Mouse (Mus musculus) hindbrain, embryonic 13.5 days (tissue): ENCODE data around the gene Zdhhc14. TPM values are rescaled to one million over a fixed set of nuclear protein-coding genes. Genes with fewer than 3 reads are reported as not detected.

Experiments
- ATAC-seq: fragments of 200-750 bp; cut with Nextera tagmentation; 2 replicates; pipeline ENCODE4 v1.8.0; 2017; ENCODE audit warnings: moderate TSS enrichment; ENCODE audit not compliant: low FRiP score
- H3K27ac ChIP-seq: fragments of 300-500 bp; sonication (generic); 2 replicates; pipeline ENCODE4 v1.5.1; 2015; ENCODE audit warnings: inconsistent platforms, mild to moderate bottlenecking, moderate library complexity
- H3K27me3 ChIP-seq: fragments of 300-500 bp; sonication (generic); 2 replicates; pipeline ENCODE4 v1.6.1; 2015; ENCODE audit warnings: mild to moderate bottlenecking, inconsistent platforms
- H3K36me3 ChIP-seq: fragments of 300-500 bp; sonication (generic); 2 replicates; pipeline ENCODE4 v1.6.1; 2015; ENCODE audit warnings: mild to moderate bottlenecking, inconsistent platforms
- H3K4me1 ChIP-seq: fragments of 300-500 bp; sonication (generic); replicated peaks from 2 replicates; pipeline ENCODE4 v1.6.1; 2015; ENCODE audit warnings: inconsistent platforms
- H3K4me2 ChIP-seq: fragments of 300-500 bp; sonication (generic); 2 replicates; pipeline ENCODE4 v1.6.1; 2015; ENCODE audit warnings: inconsistent platforms, mild to moderate bottlenecking, moderate library complexity
- H3K4me3 ChIP-seq: fragments of 300-500 bp; sonication (generic); 2 replicates; pipeline ENCODE4 v1.5.1; 2015; ENCODE audit warnings: mild to moderate bottlenecking, inconsistent platforms
- H3K9ac ChIP-seq: fragments of 300-500 bp; sonication (generic); 2 replicates; pipeline ENCODE4 v1.6.1; 2015; ENCODE audit warnings: mild to moderate bottlenecking, inconsistent platforms
- H3K9me3 ChIP-seq: fragments of 300-500 bp; sonication (generic); 2 replicates; pipeline ENCODE4 v1.6.1; 2016; ENCODE audit warnings: inconsistent platforms
- WGBS: fragments of 180-500 bp; shearing (Covaris S2); methylation state at CpG from one replicate; pipeline ENCODE4 v1.1.7; 2015; 5-methylcytosine and 5-hydroxymethylcytosine counted together
- polyA plus RNA-seq: library from polyadenylated mRNA; unstranded; fragments of >200 nt; fragmentation: Nextera tagmentation; extraction: Ambion mirVana; gene quantifications from 2 replicates; pipeline ENCODE4 v1.2.1, GENCODE M21; 2015

Gene Zdhhc14
- polyA plus RNA-seq, 1 experiment from 2014 or later, result 6.8 TPM

DNA sequence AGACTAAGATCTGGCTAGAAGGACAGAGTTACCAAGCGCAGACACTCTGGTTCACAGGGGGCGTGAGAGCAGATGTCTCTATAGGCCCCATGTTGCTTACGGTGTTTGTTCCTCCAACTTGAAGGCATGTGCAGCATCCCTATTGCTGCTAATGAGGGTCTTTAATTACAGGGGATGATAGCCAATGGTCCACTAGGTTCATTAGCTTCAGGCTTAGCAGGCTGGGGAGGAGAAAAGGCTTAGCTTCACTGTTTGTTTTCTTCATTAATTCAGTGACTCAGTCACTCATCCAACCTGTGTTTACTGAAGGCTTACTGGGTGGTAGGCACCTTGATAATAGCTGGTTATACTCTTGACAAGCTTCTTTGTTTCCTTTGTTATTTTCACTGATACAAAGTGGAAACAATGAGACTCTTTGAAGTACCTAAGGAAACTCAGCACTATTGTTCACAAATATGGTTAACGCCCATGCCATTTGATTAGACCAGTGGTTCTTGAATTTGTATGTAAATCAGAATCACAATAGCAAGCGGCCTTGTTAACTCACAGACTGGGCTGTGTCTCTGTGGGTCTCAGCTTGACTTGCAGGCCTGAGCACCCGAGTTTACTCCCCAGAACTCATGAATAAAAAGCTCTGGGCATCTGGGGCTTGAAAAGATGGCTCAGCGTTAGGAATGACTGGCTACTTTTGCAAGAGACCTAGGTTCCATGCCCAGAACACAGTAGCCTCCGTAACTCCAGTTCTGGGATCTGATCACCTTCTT, 168.1 kb downstream of the Zdhhc14 start:
- H3K9ac ChIP-seq, result no peak overlapping the region
- peaks cover 10% of the 10 kb centered on the region; the same call in 1 of the 2 replicates for H3K4me1 ChIP-seq
- no peaks in the 10 kb centered on the region for H3K36me3 ChIP-seq
- 28% methylated on average over 8 of the region's 8 CpGs for WGBS
- peak overlapping the region; percentile 52; the same call in 1 of the 2 replicates for H3K27ac ChIP-seq
- no peak overlapping the region for H3K4me3 ChIP-seq
- no peaks in the 10 kb centered on the region for H3K27me3 ChIP-seq
- H3K4me2 ChIP-seq, result no peak overlapping the region
- no peaks in the 10 kb centered on the region for H3K9me3 ChIP-seq
- peak; percentile 54; the same call in 1 of the 2 replicates for ATAC-seq

DNA sequence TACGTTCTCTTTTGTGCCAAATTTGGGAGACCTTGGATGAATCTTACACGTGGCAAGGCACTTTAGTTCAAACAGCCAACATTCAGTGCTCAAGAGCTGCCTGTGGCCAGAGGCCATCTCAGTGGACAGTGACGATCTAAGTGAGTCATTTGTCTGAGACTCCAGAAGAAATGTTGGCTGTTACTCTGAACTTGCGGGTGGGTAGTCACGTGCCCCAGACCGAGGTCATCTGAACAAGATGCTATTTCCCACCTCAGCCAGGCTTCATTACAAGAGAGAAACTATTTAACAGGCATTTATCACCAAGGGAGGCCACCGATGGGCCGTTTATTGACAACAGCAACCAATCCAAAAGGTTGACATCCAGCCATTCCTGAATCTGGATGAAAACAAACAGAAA, 174.3 kb downstream of the Zdhhc14 start:
- 79% methylated on average over 8 of the region's 8 CpGs for WGBS
- no peak overlapping the region for H3K4me3 ChIP-seq
- no peaks in the 10 kb centered on the region for H3K27me3 ChIP-seq
- no peak for ATAC-seq
- H3K36me3 ChIP-seq, result no peaks in the 10 kb centered on the region
- H3K9ac ChIP-seq, result no peak overlapping the region
- H3K27ac ChIP-seq, result no peak overlapping the region
- H3K4me2 ChIP-seq, result no peak overlapping the region
- no peaks in the 10 kb centered on the region for H3K4me1 ChIP-seq
- H3K9me3 ChIP-seq, result no peaks in the 10 kb centered on the region

DNA sequence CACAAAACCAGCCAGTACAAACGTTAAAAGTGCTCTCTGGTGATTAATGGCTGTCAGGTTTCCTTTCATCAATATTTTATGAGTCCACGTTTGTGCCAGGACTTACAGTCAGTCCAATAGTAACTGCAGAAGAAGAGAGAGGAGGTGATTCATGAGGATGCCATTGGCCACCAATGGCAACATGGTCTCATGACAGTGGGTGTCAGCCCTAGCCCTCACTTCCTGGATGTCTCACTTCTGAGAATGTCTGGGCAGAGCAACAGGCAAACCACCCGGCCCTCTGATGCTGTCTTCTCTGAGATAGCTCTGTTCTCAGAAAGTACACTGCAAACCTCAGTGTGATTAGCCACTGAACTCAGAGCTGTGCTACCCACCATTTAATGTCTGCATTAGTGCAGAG, 176.1 kb downstream of the Zdhhc14 start:
- 0 out of 2 replicates have a peak overlapping the region, but pooled peaks have one; percentile 1 for H3K27ac ChIP-seq
- no peaks in the 10 kb centered on the region for H3K36me3 ChIP-seq
- 52% methylated on average over 3 of the region's 3 CpGs for WGBS
- no peaks in the 10 kb centered on the region for H3K27me3 ChIP-seq
- no peak overlapping the region for H3K4me2 ChIP-seq
- H3K4me3 ChIP-seq, result no peak overlapping the region
- no peak overlapping the region for H3K9ac ChIP-seq
- no peaks in the 10 kb centered on the region for H3K9me3 ChIP-seq
- no peak for ATAC-seq
- no peaks in the 10 kb centered on the region for H3K4me1 ChIP-seq

DNA sequence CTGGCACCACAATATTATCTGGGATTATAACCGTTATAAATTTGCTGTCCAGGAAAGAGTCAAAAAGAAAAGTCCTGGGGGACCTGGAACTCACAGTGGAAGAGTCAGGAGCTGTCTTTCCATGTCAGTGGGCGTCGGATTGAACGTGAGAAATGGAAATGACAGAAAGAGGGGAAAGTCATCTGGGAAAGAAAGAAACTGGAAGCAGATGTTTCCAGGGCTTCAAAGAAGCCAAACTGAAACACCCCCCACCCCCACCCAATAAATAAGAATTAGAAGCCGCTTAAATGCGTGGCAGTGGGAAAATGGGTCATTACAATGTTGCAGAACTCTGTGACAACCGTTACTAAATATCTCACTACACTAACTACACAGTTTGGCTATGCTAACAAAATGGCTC, 176.6 kb downstream of the Zdhhc14 start:
- Histone ChIP-seq H3K36me3 (no peaks in the 10 kb centered on the region), H3K4me3 (no peak overlapping the region), H3K27ac (0 out of 2 replicates have a peak overlapping the region, but pooled peaks have one; percentile 1), H3K27me3 (no peaks in the 10 kb centered on the region), H3K9me3 (no peaks in the 10 kb centered on the region), H3K4me1 (no peaks in the 10 kb centered on the region), H3K4me2 (no peak overlapping the region), H3K9ac (no peak overlapping the region)
- WGBS, result 58% methylated on average over 7 of the region's 7 CpGs
- no peak for ATAC-seq

DNA sequence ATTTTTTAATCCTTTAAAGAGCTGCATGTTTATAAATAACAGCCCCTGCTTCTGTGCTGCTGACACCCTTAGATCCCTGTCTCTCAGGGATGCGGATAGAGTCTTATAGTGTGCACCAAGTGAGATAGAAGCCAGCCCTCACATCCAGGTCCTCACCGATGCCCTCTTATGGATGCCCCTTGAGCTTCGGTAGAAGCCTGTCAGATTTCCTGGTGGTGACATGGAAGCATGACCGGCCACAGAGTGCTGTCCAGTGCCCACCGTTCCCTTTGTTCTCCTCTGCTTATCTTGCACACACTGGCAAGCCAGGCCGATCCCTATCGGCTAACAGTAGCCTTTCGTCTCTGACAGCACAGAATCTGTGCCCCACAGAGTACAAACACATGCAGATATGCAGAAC, 183.6 kb downstream of the Zdhhc14 start:
- Histone ChIP-seq H3K27me3 (no peaks in the 10 kb centered on the region), H3K4me2 (no peak overlapping the region), H3K27ac (no peak overlapping the region), H3K9ac (no peak overlapping the region), H3K4me3 (no peak overlapping the region), H3K4me1 (0 out of 2 replicates have a peak, but pooled peaks cover 6% of the 10 kb centered on the region), H3K36me3 (no peaks in the 10 kb centered on the region), H3K9me3 (no peaks in the 10 kb centered on the region)
- ATAC-seq, result no peak
- WGBS, result 60% methylated on average over 8 of the region's 8 CpGs

DNA sequence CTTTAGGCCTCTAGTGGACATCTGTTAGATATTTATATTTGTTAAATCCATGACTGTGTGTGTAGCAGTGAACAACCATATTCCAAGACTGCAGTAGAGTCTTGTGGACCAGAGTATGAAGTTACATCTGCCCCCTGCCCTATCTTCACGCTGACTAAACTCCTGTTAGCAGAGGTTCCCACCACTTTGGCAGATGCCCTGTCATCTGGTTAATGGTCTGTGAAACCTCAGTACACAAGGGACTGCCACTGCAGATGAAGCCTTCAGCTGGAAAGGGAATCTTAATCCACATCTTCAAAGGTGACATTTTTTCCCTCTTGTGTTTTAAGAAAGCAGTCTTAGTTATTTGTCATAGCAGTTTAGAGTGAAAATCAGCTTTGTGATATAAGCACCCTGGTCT, 187.0 kb downstream of the Zdhhc14 start:
- no peak for ATAC-seq
- Histone ChIP-seq H3K9ac (no peak overlapping the region), H3K27ac (0 out of 2 replicates have a peak overlapping the region, but pooled peaks have one; percentile 20), H3K9me3 (no peaks in the 10 kb centered on the region), H3K4me1 (0 out of 2 replicates have a peak, but pooled peaks cover 6% of the 10 kb centered on the region), H3K36me3 (no peaks in the 10 kb centered on the region), H3K4me2 (no peak overlapping the region), H3K27me3 (no peaks in the 10 kb centered on the region), H3K4me3 (no peak overlapping the region)
- 25% methylated on average over 1 of the region's 1 CpGs for WGBS

DNA sequence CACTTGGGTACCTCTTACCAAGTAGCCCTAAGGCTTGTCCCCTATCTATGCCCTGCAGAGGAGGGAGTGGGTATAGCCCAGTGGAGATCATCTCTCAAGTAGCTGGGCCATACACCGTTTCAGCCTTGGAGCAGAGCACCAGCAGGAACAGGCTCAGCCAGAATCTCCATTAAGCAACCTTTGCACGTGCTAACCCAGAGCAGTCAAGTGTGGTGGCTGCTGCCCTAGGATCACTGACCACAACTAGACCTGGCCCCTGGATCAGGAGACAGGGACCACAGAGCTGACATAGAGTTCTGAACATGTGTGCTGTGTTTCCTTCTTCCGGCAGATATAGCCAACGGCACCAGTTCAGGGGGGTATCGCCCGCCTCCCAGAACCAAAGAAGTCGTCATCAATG, 193.0 kb downstream of the Zdhhc14 start:
- 94% methylated on average over 7 of the region's 7 CpGs for WGBS
- H3K9me3 ChIP-seq, result no peaks in the 10 kb centered on the region
- no peak overlapping the region for H3K4me3 ChIP-seq
- no peak overlapping the region for H3K27ac ChIP-seq
- H3K4me2 ChIP-seq, result no peak overlapping the region
- no peaks in the 10 kb centered on the region for H3K36me3 ChIP-seq
- ATAC-seq, result no peak
- H3K9ac ChIP-seq, result no peak overlapping the region
- 0 out of 2 replicates have a peak, but pooled peaks cover 4% of the 10 kb centered on the region for H3K4me1 ChIP-seq
- no peaks in the 10 kb centered on the region for H3K27me3 ChIP-seq

DNA sequence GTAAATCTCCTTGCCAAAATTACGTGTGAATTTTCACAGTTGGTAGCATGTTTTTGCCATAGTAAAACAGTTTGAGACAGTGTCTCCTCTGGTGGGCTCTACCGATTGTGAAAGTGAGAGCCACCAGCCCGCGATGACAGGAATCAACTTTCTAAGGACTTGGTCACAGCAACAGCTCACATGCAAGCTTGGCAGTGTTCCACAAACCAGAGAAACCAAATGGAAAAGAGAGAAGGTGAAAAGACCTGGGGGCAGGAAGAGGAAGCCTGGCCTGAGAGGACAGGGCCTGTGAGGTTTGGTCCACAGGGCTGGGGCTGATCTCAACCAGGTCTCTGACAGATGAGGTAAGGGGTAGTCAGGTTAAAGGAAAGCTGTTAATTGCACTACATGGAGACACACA, 195.5 kb downstream of the Zdhhc14 start:
- WGBS, result 96% methylated on average over 4 of the region's 4 CpGs

DNA sequence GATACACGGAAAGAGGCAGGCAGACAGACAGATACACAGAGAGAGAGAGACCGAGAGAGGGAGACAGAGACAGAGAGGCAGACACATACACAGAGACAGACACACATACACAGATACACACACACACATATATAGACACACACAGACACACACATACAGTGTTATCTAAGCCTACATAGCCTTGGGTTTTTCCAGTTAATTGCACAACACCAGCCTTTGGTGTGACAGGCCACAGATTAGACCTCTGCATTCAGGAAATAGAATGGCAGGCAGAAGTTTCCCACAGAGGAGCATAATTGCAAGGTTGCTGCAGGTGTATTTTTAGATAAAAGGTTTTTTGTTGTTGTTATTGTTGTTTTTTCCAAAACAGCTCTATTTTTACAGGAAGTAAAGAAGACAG, 195.9 kb downstream of the Zdhhc14 start:
- H3K27ac ChIP-seq, result no peak overlapping the region
- no peaks in the 10 kb centered on the region for H3K36me3 ChIP-seq
- H3K9me3 ChIP-seq, result no peaks in the 10 kb centered on the region
- WGBS, result 88% methylated on average over 2 of the region's 2 CpGs
- ATAC-seq, result no peak
- H3K4me1 ChIP-seq, result 0 out of 2 replicates have a peak, but pooled peaks cover 2% of the 10 kb centered on the region
- no peak overlapping the region for H3K9ac ChIP-seq
- H3K27me3 ChIP-seq, result no peaks in the 10 kb centered on the region
- H3K4me2 ChIP-seq, result no peak overlapping the region
- H3K4me3 ChIP-seq, result no peak overlapping the region

More for the DNA sequence above, 195.5 kb downstream of the Zdhhc14 start:
- H3K36me3 ChIP-seq, result no peaks in the 10 kb centered on the region
- H3K9me3 ChIP-seq, result no peaks in the 10 kb centered on the region
- H3K27ac ChIP-seq, result no peak overlapping the region
- H3K4me1 ChIP-seq, result 0 out of 2 replicates have a peak, but pooled peaks cover 2% of the 10 kb centered on the region
- no peak for ATAC-seq
- no peaks in the 10 kb centered on the region for H3K27me3 ChIP-seq
- H3K4me3 ChIP-seq, result no peak overlapping the region
- H3K4me2 ChIP-seq, result no peak overlapping the region
- no peak overlapping the region for H3K9ac ChIP-seq

DNA sequence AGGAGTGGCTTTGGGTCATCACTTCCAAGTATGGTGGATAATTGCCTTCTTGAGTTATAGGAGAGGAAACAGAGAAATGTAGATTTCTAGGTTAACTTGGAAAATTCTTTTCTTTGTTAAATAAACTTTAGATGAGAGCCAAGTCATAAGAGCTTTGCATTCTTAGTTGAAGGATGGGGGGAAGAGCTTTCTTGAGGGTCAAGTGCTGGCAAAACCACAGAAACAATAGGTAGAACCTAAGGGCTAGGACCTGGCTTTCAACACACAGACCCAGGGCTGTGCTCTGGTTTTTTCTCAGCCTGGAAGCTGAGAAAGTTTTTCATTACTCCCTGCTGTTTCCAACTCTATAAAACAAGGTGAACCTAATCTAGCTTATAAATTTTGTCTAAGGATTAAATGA, 196.3 kb downstream of the Zdhhc14 start:
- ATAC-seq, result no peak

DNA sequence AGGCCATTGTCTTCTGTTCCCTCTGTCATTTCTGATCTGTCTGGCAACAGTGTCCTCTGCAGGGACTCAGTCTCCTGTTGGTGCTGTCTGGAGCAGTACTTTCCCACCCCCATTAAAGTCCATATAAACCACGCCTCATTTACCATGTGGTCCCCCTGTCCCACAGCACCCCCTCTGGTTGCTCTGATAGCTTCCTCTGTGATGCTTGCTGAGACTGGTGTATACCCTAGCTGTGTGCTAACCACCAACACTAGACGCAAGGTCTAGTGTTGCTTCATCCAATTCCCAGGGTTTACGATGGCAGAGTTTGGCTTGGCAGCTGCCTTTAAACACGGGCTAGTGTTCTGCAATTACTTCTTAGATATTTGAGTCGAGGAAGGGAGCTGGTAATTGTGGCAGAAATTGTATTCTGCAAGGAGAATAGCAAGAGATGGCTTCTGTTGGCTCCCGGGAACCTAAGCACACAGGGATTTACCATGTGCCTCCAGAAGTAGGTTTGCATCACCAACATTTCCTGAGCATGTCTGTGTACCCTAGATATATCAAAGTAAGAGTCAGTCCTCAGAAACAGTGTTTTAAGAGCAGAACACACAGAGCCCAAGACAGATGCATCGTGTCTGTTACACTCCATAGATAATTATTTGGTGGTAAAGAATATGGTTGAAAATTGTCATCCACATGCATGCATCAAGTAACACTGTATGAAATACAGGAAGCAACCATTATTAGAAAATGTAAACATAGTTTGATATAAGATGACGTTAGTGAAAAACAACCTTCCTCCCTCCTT, 198.6 kb downstream of the Zdhhc14 start:
- H3K4me1 ChIP-seq, result 0 out of 2 replicates have a peak, but pooled peaks cover 2% of the 10 kb centered on the region
- no peaks in the 10 kb centered on the region for H3K36me3 ChIP-seq
- no peak overlapping the region for H3K9ac ChIP-seq
- H3K4me2 ChIP-seq, result no peak overlapping the region
- no peak for ATAC-seq
- no peaks in the 10 kb centered on the region for H3K9me3 ChIP-seq
- 87% methylated on average over 8 of the region's 8 CpGs for WGBS
- H3K4me3 ChIP-seq, result no peak overlapping the region
- H3K27ac ChIP-seq, result no peak overlapping the region
- no peaks in the 10 kb centered on the region for H3K27me3 ChIP-seq

More for the DNA sequence above, 196.3 kb downstream of the Zdhhc14 start:
- no peak overlapping the region for H3K4me3 ChIP-seq
- H3K4me2 ChIP-seq, result no peak overlapping the region
- no peaks in the 10 kb centered on the region for H3K9me3 ChIP-seq
- 0 out of 2 replicates have a peak, but pooled peaks cover 2% of the 10 kb centered on the region for H3K4me1 ChIP-seq
- no peak overlapping the region for H3K9ac ChIP-seq
- H3K27ac ChIP-seq, result no peak overlapping the region
- H3K27me3 ChIP-seq, result no peaks in the 10 kb centered on the region
- no peaks in the 10 kb centered on the region for H3K36me3 ChIP-seq

DNA sequence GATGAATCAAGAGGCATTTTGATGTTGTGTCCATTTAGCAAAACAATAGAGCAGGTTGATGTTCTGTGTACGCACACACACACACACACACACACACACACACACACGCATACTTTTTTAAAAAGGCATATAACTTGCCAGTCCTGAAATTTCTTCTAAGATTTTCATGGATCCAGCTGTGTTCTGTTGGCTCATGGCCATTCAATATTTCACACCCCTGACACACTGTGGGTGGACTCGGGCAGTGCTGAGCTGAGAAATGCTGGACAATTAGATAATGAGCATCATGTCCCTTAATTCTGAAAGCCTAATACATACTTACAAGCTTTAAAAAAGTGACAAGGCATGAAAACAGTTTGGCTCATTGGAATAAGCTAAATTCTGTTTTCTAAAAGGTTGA, 200.3 kb downstream of the Zdhhc14 start:
- ATAC-seq, result no peak
- 82% methylated on average over 3 of the region's 3 CpGs for WGBS

More for the DNA sequence above, 200.3 kb downstream of the Zdhhc14 start:
- no peaks in the 10 kb centered on the region for H3K27me3 ChIP-seq
- H3K36me3 ChIP-seq, result no peaks in the 10 kb centered on the region
- no peak overlapping the region for H3K27ac ChIP-seq
- no peak overlapping the region for H3K4me3 ChIP-seq
- no peak overlapping the region for H3K9ac ChIP-seq
- no peaks in the 10 kb centered on the region for H3K4me1 ChIP-seq
- no peak overlapping the region for H3K4me2 ChIP-seq
- no peaks in the 10 kb centered on the region for H3K9me3 ChIP-seq
